Mouse (Mus musculus): ENCODE data around the gene Cyp2s1.
A peak's percentile ranks its signal among the peaks of the same experiment; 100 is the strongest.

Gene Cyp2s1

DNA sequence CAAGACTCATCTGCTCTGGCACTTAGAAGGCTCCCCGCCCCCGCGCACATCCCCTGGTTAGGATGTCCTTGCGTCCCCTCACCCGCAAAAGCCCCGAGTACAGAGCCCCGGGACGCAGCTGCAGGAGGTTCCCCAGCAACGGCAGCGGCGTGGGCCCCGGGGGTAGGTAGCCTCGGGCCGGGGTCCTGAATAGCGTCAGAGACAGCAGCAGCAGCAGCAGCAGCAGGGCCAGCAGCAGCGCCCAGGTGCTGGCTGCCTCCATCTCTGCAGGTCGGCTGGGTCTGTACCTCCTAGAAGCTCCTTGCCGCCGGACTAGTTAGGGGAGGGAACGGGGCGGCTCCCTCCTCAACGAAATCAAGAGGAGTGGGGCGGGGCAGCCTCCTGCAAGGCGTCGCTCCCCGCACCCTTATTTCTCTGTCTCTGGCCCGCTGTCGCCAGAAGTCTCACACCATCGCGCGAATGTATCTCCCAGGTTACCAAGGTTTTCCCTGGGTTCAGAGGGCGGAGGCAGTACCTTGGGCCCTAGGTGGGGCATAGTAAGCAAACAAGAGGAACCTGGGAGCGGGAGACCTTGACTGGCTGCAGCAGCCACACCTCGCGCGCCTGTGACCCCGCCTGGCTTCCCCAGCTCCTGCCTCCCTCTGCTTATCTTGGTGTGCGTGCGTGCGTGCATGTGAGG is at the start of gene Cyp2s1:
Gene Cyp2s1, minus strand, starts transcription at position 673 of the 679 bp plus-strand sequence.
- peak; percentile 35 to 40 for DNase-seq (ENCODE audit: low read depth in 2 of 2, low spot score in 2 of 2)

DNA sequence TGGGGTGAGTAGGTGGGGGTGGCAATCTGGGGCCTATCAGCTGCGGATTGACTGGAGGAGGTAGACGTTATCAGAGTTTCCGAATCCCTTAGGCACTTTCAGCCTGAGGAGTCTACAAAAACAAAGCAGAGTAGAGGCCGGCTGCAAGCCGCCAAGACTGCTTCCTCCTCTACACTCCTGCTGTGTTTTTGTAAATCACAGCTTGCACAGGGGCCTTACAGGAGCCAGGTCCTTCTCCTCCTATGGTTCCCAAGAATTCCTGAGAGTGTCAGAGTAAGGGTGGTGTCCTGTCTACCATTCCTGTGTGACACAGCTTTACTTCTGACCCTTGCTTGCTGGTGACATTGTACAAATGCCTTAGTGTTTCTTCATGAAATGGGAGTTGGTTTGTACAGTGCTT is 48.1 kb upstream of the Cyp2s1 start:
- DNase-seq (ENCODE audit: low read depth in 2 of 2, low spot score in 2 of 2): no peak

DNA sequence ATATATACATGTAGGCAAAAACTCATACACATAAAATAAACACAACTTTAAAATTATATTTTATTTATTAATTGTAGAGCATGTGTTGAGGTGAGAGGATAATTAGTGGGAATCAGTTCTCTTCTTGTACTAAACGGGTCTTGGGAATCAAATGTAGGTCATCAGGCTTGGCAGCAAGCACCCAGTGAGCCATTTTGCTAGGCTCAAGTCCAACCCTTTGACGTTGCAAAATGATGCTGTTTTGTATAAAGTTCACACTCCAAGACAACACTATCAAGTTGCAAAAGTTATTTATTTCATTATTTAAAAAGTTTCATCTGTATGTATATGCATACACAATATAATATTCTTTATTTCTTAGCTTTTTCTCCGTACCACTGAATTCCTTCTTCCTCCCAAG is 47.0 kb upstream of the Cyp2s1 start:
- DNase-seq (ENCODE audit: low read depth in 2 of 2, low spot score in 2 of 2): no peak

DNA sequence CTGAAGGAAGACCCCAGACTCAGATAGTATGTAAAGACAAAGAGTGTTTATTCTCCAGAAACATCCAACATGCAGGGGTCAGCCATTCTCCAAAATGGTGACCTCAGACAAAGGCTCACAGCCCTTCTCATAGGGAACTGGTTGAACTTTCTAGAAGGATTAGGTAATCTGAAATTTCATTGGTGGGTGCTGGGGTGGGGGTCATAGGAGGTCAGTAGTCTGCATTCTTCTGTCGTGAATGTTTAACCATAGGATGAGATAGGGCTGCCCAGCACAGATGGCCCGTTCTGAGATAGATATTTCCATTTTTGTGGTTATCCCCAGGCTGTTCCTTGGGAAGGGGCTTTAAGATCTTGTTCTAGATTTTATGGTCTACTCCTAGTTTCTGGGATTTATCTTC is 45.7 kb upstream of the Cyp2s1 start:
- DNase-seq (ENCODE audit: low read depth in 2 of 2, low spot score in 2 of 2): no peak

DNA sequence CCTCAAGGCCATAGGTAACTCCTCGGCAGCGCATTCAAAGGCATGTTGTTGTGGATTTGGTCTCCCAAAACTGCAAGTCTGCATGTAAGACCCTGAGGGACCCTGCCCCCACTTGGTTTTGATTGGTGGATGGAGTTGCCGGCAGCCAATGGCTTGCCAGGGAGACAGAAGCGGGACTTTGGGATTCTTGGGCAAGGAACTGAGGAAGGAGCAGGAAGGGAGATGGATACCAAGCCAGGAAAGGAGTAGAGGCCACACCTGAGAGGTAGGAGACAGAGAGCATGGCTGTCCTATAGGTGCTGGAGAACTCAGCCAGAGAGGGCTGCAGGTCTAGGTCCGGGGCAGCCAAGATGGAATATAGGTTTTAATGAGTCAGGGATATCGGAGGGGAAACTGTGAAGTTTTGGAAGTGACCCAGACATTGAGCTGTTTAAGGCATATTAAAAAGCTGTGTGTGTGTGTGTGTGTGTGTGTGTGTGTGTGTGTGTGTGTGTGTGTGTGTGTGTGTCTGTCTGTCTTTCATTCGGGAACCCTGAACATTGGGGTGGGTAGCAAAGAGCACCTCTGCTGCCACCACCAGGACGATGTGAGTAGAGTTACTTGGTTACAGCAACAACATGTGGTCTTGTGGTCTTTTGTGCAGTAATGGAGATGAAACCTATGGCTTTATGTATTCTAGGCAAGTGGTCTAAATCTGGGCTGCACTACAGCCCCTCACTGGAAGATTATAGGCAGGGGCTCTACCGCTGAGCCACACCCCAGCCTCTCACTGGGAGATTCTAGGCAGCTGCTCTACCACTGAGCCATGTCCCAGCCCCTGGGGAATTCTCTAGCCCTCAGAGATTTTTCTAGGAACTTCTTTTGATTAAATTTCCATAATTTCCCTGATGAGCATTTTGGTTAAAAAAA is 43.5 kb upstream of the Cyp2s1 start:
- DNase-seq (ENCODE audit: low read depth in 2 of 2, low spot score in 2 of 2): peak in 1 of 2 experiments; percentile 30

DNA sequence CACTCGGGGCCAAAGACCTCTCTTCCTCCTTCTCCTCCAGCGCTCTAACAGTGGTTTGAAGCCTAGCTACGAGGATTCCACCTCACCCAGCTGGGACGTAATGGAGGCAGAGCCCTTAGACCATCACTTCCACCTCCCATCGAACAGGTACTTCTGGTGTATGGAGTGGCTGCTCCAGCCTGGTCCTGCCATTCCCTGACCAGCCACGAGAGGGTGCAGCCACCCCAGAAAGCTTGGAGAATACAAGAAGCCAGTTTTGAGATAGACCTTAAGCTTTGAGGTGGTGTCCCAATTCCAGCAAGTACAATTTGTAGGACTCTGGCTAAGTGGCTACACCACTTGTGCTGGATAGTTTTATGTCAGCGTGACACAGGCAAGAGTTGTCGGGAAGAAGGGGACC is 38.4 kb upstream of the Cyp2s1 start:
- peak; percentile 70 to 84 for DNase-seq (ENCODE audit: low read depth in 2 of 2, low spot score in 2 of 2)

DNA sequence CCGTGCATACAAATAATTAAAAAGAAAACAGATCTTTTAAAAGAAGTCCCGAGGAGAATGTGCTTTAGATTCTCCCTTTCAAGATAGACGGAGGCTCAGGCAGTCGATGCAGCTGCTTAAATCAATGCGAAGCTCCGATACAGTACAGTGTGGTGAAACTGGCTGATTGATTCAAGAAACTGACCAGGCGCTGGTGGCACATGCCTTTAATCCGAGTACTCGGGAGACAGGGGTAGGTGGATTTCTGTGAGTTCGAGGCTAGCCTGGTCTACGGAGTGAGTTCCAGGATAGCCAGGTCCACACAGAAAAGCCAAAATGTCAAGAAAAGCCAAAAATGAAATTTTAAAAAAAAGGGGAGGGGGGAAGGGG is 31.7 kb upstream of the Cyp2s1 start:
- no peak for DNase-seq (ENCODE audit: low read depth in 2 of 2, low spot score in 2 of 2)

DNA sequence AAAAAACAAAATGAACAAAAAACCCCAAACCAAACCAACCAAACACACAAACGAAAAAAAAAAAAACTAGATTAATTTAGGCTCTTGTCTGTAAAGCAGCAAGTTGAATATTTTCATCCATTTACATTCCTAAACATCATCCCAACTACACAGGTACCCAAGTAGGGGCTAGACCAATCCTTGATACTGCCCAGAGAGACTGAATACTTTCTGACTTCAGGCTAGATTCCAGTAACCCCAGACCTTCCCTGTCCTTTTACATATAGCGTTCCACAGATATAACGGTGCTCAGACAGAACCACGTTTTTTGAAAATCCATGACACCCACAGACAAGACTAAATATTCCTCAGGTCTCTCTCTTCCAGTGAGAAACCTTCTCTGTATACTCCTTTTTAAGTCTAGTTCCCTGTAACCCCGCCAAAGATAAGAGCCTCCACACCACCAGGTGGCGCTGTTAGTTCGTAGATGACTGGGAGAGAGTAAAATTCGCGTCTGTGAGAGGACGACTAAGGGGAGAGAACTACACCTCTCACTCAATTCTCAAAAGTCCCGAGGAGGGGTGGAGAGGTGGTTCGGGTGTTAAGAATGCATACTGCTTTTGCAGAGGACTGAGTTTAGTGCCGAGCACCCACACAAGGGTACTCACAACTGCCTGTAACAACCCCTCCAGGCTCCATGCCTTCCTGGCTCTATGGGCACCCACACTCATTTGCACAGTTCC is 31.2 kb upstream of the Cyp2s1 start:
- peak; percentile 86 to 93 for DNase-seq (ENCODE audit: low read depth in 2 of 2, low spot score in 2 of 2)

DNA sequence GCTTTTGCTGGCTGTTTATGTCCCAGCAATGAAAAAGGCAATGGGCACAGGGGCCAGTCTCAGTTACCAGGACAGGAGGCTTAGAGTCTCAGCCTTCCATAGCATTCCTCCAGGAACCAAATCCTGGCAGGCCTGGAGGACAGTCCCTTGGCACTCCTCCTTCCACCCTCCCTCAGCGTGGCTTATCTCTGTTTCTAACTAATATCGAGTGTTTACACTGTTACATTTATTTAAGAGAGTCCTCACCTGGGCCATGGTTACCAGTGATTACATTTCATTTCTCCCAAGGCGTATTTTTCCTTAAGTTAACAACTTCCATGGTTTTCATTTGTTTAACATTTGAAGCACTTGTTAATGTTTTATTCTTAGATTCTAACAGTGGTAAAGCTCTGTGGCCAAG is 28.2 kb upstream of the Cyp2s1 start:
- DNase-seq (ENCODE audit: low read depth in 2 of 2, low spot score in 2 of 2): no peak

DNA sequence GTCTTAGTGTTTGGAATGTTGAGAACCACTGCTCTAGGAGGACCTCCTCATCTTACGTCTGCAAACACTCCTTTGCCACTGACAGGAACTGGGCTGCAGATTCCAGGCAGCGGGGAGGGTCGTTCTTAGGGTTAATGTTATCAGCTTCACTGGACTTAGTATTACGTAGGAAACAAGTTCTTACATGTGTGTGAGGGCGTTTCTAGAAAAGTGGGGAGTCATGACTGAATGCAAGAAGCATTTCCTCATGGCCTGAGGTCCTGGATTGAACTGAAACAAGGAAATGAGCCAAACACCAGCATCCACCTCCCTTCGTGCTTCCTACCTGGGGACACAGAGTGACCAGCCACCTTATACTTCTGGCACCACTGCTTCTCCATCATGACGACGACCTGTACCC is 27.7 kb upstream of the Cyp2s1 start:
- DNase-seq (ENCODE audit: low read depth in 2 of 2, low spot score in 2 of 2): no peak

DNA sequence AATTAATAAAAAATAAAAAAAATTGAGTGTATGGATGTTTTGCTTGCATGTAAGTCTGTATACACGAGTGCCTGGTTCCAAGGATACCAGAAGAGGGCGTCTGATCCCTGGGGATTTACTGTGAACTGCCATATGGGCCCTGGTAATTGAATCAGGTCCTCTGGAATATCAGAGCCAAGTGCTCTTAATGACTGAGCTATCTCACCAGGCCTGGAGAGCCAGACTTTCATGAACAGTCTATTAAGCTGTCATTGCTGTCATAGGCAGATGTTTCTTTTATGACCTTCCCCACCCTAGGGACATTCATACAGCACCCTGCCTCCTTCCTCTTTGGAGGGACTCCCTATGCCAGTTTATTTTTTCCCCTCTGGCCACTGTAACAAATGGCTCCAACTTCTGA is 26.8 kb upstream of the Cyp2s1 start:
- DNase-seq (ENCODE audit: low read depth in 2 of 2, low spot score in 2 of 2): no peak

DNA sequence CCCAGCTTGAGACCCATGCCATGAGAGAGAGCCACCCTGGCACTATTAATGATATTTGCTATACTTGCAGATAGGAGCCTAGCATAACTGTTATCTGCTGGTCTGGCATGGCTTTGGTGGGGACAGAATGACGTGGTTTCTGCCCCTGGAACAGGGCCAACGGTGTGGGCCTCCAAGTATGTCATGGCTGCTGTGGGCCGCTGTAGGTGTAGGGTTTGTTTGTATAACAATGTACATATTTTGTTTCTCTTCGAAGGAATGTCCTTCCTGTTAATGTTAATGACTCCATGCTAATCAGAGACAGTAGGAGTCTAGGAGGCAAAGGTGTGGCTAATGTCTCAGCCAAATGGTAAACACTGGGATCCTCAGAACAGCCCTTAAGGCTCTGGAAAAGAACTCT is 24.2 kb upstream of the Cyp2s1 start:
- DNase-seq (ENCODE audit: low read depth in 2 of 2, low spot score in 2 of 2): no peak

DNA sequence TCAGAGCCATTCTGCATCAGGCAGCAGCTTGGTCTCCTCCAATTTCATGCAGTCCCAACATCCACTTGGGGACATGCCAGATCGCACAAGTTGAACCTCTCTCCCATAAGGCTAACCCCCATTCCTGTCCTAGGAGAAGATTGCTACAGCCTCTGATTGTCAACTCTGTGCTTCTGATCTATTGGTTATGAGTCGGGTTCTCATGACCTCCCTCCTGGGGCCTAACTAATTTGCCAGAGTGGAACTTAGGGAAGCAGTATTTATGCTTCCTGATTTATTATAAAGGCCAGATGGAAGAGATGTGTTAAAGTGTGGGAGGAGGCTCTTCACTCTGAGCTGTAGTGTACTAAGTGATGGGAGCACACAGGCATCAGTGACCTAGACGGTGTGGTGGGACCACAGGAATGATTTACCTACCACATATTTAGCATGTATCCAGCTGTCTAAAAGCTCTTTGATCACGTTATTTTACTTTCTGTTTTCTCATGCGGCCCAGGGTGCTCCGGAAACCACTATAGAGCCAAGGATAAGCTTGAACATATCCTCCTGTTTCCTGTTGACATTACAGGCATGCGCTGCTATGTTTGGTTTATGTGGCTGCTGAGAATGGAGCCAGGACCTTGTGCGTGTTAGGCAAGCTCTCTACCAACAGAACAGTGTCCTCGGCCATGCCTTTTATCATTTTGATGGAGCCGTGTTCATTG is 18.6 kb upstream of the Cyp2s1 start:
- DNase-seq (ENCODE audit: low read depth in 2 of 2, low spot score in 2 of 2): peak; percentile 56 to 69

DNA sequence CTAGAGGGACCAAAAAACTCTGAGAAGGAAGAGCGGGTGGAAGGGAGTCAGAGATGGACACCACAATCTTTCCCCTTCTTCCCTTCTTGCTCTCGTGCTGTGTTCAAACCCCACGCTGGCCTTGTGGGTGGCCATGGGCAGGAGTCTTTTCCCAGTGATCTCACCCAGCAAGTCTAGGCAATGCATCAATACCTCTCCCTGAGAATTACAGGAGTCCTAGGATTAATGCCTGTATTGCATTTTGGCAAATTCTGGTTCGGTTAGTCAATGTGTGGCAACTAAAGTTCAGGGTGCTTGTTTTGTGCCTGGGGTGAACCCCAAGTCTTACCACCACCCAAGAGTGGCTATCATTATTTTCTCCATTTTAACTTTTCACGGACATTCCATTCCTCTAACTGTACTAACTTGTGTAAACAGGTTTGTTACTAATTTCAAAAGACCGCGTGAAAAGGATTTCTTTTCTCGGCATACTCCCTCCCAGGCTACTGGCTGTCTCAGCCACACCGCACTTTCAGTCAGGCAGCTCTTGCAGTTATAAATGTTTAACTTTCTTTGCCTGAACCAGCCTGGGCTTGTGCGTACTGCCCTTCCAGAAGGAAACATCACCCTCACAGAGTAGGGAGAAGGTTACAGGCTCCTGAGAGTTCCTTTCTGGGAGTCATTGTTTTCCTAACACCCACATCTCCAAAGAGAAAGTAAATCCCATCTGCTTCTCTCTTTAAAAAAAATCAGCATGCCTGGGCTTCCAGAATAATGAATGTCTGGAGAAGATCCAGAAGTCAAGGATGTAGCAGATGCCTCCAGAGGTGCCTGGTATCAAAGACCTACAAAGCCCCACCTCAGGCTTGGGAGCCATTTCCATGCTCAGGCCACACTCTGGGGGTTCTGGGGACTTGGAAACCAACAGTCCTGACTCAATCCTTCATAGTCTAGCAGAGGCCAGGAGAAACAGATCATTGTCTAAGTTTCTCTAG is 15.1 kb upstream of the Cyp2s1 start:
- no peak for DNase-seq (ENCODE audit: low read depth in 2 of 2, low spot score in 2 of 2)

DNA sequence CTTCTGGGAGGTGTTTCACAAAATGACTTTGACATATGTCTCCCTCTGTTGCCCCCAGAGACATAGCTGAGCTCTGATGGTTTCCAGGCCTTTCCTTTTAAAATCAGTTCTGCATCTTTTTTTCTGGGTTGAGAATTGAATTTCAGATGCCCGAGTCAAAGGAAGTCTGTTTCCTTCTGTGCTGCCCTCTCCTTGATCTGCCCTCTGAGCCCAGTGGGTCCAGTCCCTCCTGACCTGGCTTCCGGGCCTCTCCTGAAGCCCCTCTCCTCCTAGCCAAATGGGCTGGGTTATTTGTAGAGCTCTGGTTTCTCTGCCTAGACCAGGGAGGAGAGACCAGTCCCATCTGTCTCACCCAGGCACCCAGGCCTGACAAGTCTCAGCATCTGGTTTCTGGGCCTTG is 13.5 kb upstream of the Cyp2s1 start:
- DNase-seq (ENCODE audit: low read depth in 2 of 2, low spot score in 2 of 2): no peak

DNA sequence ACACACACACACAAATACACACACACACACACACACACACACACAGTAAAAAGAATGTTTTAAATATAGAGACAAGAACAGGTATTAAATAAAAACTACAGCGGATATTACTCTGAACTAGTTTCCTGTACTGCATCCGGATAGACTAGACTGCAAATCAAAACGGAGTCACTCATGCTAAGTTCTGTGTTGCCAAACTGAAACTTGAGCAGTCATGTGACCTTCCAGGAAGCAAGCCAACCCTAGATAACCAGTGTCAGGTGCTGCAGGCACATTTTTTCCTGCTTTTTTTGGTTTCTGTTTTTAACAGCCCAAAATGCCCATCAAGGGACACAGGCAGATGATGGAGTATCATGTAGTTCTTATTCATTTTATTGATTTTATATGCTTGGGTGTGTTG is 10.5 kb upstream of the Cyp2s1 start:
- DNase-seq (ENCODE audit: low read depth in 2 of 2, low spot score in 2 of 2): peak in 1 of 2 experiments; percentile 21

DNA sequence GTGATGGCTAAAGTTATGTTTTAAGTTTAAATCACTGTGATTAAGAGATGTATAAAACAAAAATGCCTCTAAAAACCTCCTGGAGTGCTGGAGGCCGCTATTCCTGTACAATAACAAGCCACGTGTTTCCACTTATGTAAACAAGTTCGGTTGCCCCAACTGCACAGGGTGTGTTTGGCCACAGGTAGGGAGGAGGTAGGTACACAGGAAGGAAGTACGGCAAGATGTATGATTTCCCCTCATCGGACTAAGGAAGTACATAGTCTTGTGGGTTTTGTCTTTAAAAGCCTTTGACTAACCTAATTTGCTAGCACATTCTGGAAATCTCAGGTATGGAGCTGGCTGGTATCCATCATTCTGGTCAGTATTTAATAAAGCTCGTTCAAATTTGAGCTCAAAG is 9.3 kb upstream of the Cyp2s1 start:
- no peak for DNase-seq (ENCODE audit: low read depth in 2 of 2, low spot score in 2 of 2)

DNA sequence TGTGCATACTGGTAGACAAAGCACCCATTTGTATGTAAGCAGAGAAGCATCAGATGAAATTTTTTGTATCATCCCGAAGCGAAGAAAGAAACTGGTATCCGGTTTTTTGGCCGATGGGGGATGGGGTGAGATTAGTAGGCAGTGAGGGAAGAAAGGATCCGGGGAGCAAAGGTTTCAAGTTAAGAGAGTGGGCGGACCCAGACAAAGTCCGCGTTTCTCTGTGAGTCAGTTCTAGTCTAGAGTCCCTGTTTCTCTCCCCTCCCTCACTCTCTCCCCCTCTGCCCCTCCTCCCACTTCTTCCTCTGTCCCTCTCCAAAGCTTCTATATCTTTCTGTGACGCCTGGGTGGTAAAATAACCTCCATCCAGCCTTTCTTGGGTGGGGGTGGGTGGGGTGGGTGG is 8.3 kb upstream of the Cyp2s1 start:
- no peak for DNase-seq (ENCODE audit: low read depth in 2 of 2, low spot score in 2 of 2)

DNA sequence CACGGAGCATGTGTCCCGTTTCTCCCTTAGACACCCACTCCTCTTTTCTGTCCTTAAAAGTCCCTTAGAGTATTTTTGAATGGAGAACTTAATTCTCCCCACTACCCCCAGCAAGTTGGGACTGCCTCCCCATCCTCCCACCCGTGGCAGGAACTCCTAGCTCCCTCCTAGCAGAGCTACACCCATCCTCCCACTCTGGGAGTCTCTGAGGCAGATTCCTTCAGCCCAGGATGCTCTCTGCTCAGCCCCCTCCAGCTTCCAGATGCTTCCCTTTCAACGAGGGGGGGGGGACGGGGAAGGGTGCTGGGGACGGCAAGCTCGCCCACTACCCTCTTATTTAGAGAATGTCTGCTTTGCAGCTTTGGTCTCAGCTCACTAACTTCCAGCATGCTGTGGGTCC is 1.1 kb downstream of the Cyp2s1 start:
- no peak for DNase-seq (ENCODE audit: low read depth in 2 of 2, low spot score in 2 of 2)

DNA sequence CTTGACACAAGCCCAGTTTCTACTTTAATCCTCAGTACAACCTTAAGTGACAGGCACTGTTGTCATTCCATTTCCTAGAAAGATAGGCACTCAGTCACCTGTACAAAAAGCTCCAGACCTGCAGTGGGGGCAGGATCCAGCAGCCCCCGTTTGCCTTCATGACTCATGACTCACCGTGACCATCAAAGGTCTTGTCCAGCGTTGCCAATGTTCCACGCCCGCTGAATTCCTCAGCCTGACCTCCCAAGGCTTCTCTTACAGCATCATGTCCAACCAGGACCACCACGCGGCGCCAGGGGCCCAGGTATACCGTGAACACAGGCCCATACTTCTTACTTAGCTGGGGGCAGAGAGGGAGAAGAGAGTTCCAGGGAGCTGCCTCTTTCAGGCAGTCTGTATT is 2.0 kb downstream of the Cyp2s1 start:
- DNase-seq (ENCODE audit: low read depth in 2 of 2, low spot score in 2 of 2): no peak

Measured in CD8-positive naive resting alpha-beta T cell, adult 2 months (primary cell).